8 mouse cellular contexts compared by ENCODE assay signal in the genomic region with DNA sequence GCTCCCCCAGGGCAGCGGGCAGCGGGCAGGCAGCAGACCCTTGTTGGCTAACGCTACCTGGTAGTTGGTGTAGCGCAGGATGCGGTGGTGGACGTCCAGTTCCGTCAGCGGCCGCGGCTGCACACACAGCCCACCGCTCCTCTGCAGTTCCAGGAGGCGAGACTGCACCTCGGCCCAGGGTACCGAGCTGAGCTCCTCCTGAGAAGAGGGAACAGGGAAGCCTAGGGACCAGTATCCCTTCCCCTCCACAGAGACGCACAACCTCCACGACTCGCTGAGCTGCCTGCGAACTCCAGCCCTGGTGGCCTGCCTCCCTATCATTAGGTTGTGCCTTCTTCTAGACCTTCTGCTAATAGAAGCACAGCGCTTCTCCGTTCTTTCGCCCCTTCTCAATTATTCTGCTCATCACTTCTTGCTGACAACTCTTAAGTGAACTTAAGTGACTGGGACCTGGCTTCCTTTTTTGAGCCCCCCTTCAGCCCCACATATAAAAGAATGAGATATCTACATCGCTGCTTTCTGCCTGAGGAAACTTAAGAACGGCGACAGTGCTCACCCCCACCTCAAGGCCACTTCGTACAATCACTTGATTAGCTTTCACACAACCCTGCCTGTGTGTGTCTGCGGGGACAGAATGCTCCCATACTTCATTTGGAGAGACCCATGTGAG. TPM values are rescaled to one million over a fixed set of nuclear protein-coding genes. Genes with fewer than 3 reads are reported as not detected.
DNase-seq lines count a peak whose midpoint lies in the region; ATAC-seq and TF ChIP-seq lines count a peak whose summit lies in the region.

No protein-coding gene starts in this region.

- H3K9me3 ChIP-seq in limb, embryonic 13.5 days = no peaks in the 10 kb centered on the region
- no peaks in the 10 kb centered on the region for H3K9me3 ChIP-seq in stomach, embryonic 16.5 days (replicated peaks; ENCODE audit: control insufficient read depth, low read length)

- no peaks in the 10 kb centered on the region for H3K27me3 ChIP-seq in cerebellum, adult 2 months (ENCODE audit: control insufficient read depth, insufficient read depth, low read length)
- H3K27me3 ChIP-seq in spleen, adult 2 months (ENCODE audit: control insufficient read depth, insufficient read depth, low read length) = peaks cover 10% of the 10 kb centered on the region
- H3K27me3 ChIP-seq in limb, embryonic 13.5 days = peaks cover 38% of the 10 kb centered on the region
- H3K27me3 ChIP-seq in stomach, embryonic 16.5 days (ENCODE audit: control insufficient read depth, insufficient read depth, low read length) = peaks cover 18% of the 10 kb centered on the region; the same call in 1 of the 2 replicates

- ATAC-seq in limb, embryonic 13.5 days (ENCODE audit: low FRiP score, low read depth) = no peak
- no peak for ATAC-seq in stomach, embryonic 16.5 days (ENCODE audit: insufficient read depth, low FRiP score)
- ATAC-seq in frontal cortex, adult (ENCODE audit: low TSS enrichment) = no peak

- 41% methylated on average over 25 of the region's 26 CpGs for WGBS in cerebellum, adult 2 months
- 29% methylated on average over 26 of the region's 26 CpGs for WGBS in spleen, adult 2 months
- 25% methylated on average over 26 of the region's 26 CpGs for WGBS in limb, embryonic 13.5 days
- 24% methylated on average over 26 of the region's 26 CpGs for WGBS in stomach, embryonic 16.5 days

- no peaks in the 10 kb centered on the region for H3K36me3 ChIP-seq in spleen, adult 2 months (ENCODE audit: control insufficient read depth, insufficient read depth, low read length)
- H3K36me3 ChIP-seq in limb, embryonic 13.5 days = no peaks in the 10 kb centered on the region
- no peaks in the 10 kb centered on the region for H3K36me3 ChIP-seq in stomach, embryonic 16.5 days (ENCODE audit: control insufficient read depth, insufficient read depth, low read length)

- no peak for TF ChIP-seq CTCF in cerebellum, adult 2 months (IDR thresholded peaks at IDR 0.05; ENCODE audit: borderline replicate concordance, insufficient read depth, low read depth, low read length)
- no peak for TF ChIP-seq CTCF in spleen, adult 2 months (IDR thresholded peaks at IDR 0.05; ENCODE audit: extremely low read depth, insufficient read depth, insufficient read length, insufficient replicate concordance)

- no peak overlapping the region for H3K27ac ChIP-seq in cerebellum, adult 2 months (ENCODE audit: insufficient read depth, low read length)
- H3K27ac ChIP-seq in spleen, adult 2 months (ENCODE audit: insufficient read depth, low read length) = no peak overlapping the region
- H3K27ac ChIP-seq in limb, embryonic 13.5 days = peak overlapping the region; percentile 10; the same call in 1 of the 2 replicates
- H3K27ac ChIP-seq in stomach, embryonic 16.5 days (ENCODE audit: low read length) = peak overlapping the region; percentile 36

- H3K4me3 ChIP-seq in cerebellum, adult 2 months (replicated peaks; ENCODE audit: insufficient read depth, low read depth, low read length) = peak overlapping the region; percentile 17
- H3K4me3 ChIP-seq in spleen, adult 2 months (ENCODE audit: extremely low read depth, insufficient read depth, insufficient read length) = peak overlapping the region; percentile 49; the same call in 1 of the 2 replicates
- H3K4me3 ChIP-seq in limb, embryonic 13.5 days = peak overlapping the region; percentile 54
- H3K4me3 ChIP-seq in stomach, embryonic 16.5 days (replicated peaks; ENCODE audit: low read length) = peak overlapping the region; percentile 54

- no peak for DNase-seq in cerebellum, adult 2 months
- no peak for DNase-seq in cerebellum, adult 11-12 months
- no peak for DNase-seq in spleen, adult 2 months (ENCODE audit: low read depth in 1 of 2, low spot score in 2 of 2)
- no peak for DNase-seq in spleen, postnatal 10 days (ENCODE audit: low spot score in 2 of 2)
- DNase-seq in adrenal gland, adult (ENCODE audit: inconsistent age in 2 of 2, low spot score in 1 of 2) = no peak

- no peak for TF ChIP-seq POLR2A in cerebellum, adult 2 months (IDR thresholded peaks at IDR 0.05; ENCODE audit: borderline replicate concordance, insufficient read depth, low read length)
- no peak for TF ChIP-seq POLR2A in spleen, adult 2 months (IDR thresholded peaks at IDR 0.05; ENCODE audit: low read depth, low read length)

- H3K9ac ChIP-seq in limb, embryonic 13.5 days = peak overlapping the region; percentile 73
- H3K9ac ChIP-seq in stomach, embryonic 16.5 days (ENCODE audit: low read length) = peak overlapping the region; percentile 72

- H3K4me2 ChIP-seq in limb, embryonic 13.5 days (replicated peaks) = peak overlapping the region; percentile 98
- peak overlapping the region; percentile 98 for H3K4me2 ChIP-seq in stomach, embryonic 16.5 days (ENCODE audit: low read depth, low read length)

- H3K4me1 ChIP-seq in cerebellum, adult 2 months (ENCODE audit: control insufficient read depth, insufficient read depth, low read length) = peaks cover 10% of the 10 kb centered on the region
- peaks cover 14% of the 10 kb centered on the region for H3K4me1 ChIP-seq in spleen, adult 2 months (ENCODE audit: control insufficient read depth, insufficient read depth, insufficient read length)
- H3K4me1 ChIP-seq in limb, embryonic 13.5 days = peaks cover 25% of the 10 kb centered on the region
- peaks cover 26% of the 10 kb centered on the region for H3K4me1 ChIP-seq in stomach, embryonic 16.5 days (ENCODE audit: control insufficient read depth, insufficient read depth, low read length)

RNA-seq across cellular contexts. Expression of a gene that starts 3.6 kb away (rescaled TPM):
- 4.1 and 4.4 TPM in 2 replicates for polyA plus RNA-seq in cerebellum, adult 2 months (2012; rRNA removed)
- polyA plus RNA-seq in spleen, adult 2 months (2012; rRNA removed) = 0.71 and 1.2 TPM in 2 replicates
- 0.37 and 0.78 TPM in 2 replicates for polyA plus RNA-seq in limb, embryonic 13.5 days (2015; fragmentation: Nextera tagmentation; extraction: Ambion mirVana)
- 4.2 and 5.9 TPM in 2 replicates for polyA plus RNA-seq in stomach, embryonic 16.5 days (2015; fragmentation: Nextera tagmentation; extraction: Ambion mirVana)

RNA-seq across cellular contexts. Expression of a gene that starts 5.1 kb away (rescaled TPM):
- 51.8 and 53.5 TPM in 2 replicates for polyA plus RNA-seq in cerebellum, adult 2 months (2012; rRNA removed)
- 31.3 and 35.7 TPM in 2 replicates for polyA plus RNA-seq in spleen, adult 2 months (2012; rRNA removed)
- 42.1 and 44.6 TPM in 2 replicates for polyA plus RNA-seq in limb, embryonic 13.5 days (2015; fragmentation: Nextera tagmentation; extraction: Ambion mirVana)
- 48.4 and 61.7 TPM in 2 replicates for polyA plus RNA-seq in stomach, embryonic 16.5 days (2015; fragmentation: Nextera tagmentation; extraction: Ambion mirVana)

RNA-seq across cellular contexts. Expression of a gene that starts 23.8 kb away (rescaled TPM):
- polyA plus RNA-seq in cerebellum, adult 2 months (2012; rRNA removed) = 7.5 and 8.6 TPM in 2 replicates
- 8.4 and 8.5 TPM in 2 replicates for polyA plus RNA-seq in spleen, adult 2 months (2012; rRNA removed)
- polyA plus RNA-seq in limb, embryonic 13.5 days (2015; fragmentation: Nextera tagmentation; extraction: Ambion mirVana) = 6.0 and 6.6 TPM in 2 replicates
- 6.5 and 7.3 TPM in 2 replicates for polyA plus RNA-seq in stomach, embryonic 16.5 days (2015; fragmentation: Nextera tagmentation; extraction: Ambion mirVana)

RNA-seq across cellular contexts. Expression of a gene that starts 24.8 kb away (rescaled TPM):
- polyA plus RNA-seq in cerebellum, adult 2 months (2012; rRNA removed) = 0.74 and 0.87 TPM in 2 replicates
- 0.14 and 0.26 TPM in 2 replicates for polyA plus RNA-seq in spleen, adult 2 months (2012; rRNA removed)
- 1.7 and 2.0 TPM in 2 replicates for polyA plus RNA-seq in limb, embryonic 13.5 days (2015; fragmentation: Nextera tagmentation; extraction: Ambion mirVana)
- polyA plus RNA-seq in stomach, embryonic 16.5 days (2015; fragmentation: Nextera tagmentation; extraction: Ambion mirVana) = 0.23 and 0.52 TPM in 2 replicates

RNA-seq across cellular contexts. Expression of a gene that starts 34.9 kb away (rescaled TPM):
- 221 and 222 TPM in 2 replicates for polyA plus RNA-seq in cerebellum, adult 2 months (2012; rRNA removed)
- polyA plus RNA-seq in spleen, adult 2 months (2012; rRNA removed) = 33.7 and 43.1 TPM in 2 replicates
- polyA plus RNA-seq in limb, embryonic 13.5 days (2015; fragmentation: Nextera tagmentation; extraction: Ambion mirVana) = 53.5 and 59.5 TPM in 2 replicates
- polyA plus RNA-seq in stomach, embryonic 16.5 days (2015; fragmentation: Nextera tagmentation; extraction: Ambion mirVana) = 44.9 TPM in 2 replicates

Comparison
In these comparisons a context has a peak if more than half of its experiments do, and no peak if none do; other contexts are left out.
1. H3K27ac ChIP-seq: peak in limb, embryonic 13.5 days (single experiment) and stomach, embryonic 16.5 days (single experiment); none in cerebellum, adult 2 months (single experiment) and spleen, adult 2 months (single experiment).
2. Peak in every context shown above with its lines, with median percentiles within 50 percentile points of each other: H3K4me3 ChIP-seq.